Mouse (Mus musculus) stomach, embryonic 16.5 days (tissue): ENCODE measurements at regions not wholly inside any gene's neighbourhood (a gene's known extent, or its start where the extent isn't known, plus 50 kb on each side); places are given as distances from the start of the nearest gene placed in this dataset.
A peak's percentile ranks its signal among the peaks of the same experiment; 100 is the strongest.

Experiments
- ATAC-seq: fragments of 200-750 bp; cut with Nextera tagmentation; 2 replicates; pipeline ENCODE4 v1.8.0; 2017; ENCODE audit warnings: moderate number of reproducible peaks, moderate TSS enrichment; ENCODE audit not compliant: insufficient read depth, low FRiP score
- H3K27ac ChIP-seq: fragments of 300-500 bp; sonication (generic); 2 replicates; pipeline ENCODE4 v1.5.1; 2014; ENCODE audit warnings: low read length
- H3K27me3 ChIP-seq: fragments of 300-500 bp; sonication (generic); 2 replicates; pipeline ENCODE4 v1.6.1; 2014; ENCODE audit warnings: low read length, control low read depth, mixed read lengths; ENCODE audit not compliant: control insufficient read depth, insufficient read depth
- H3K36me3 ChIP-seq: fragments of 300-500 bp; sonication (generic); 2 replicates; pipeline ENCODE4 v1.6.1; 2014; ENCODE audit warnings: low read length; ENCODE audit not compliant: control insufficient read depth, insufficient read depth
- H3K4me1 ChIP-seq: fragments of 300-500 bp; sonication (generic); 2 replicates; pipeline ENCODE4 v1.6.1; 2014; ENCODE audit warnings: low read length, control low read depth, mixed read lengths; ENCODE audit not compliant: control insufficient read depth, insufficient read depth
- H3K4me2 ChIP-seq: fragments of 300-500 bp; sonication (generic); 2 replicates; pipeline ENCODE4 v1.6.1; 2014; ENCODE audit warnings: low read depth, low read length, mixed read lengths
- H3K4me3 ChIP-seq: fragments of 300-500 bp; sonication (generic); replicated peaks from 2 replicates; pipeline ENCODE4 v1.5.1; 2014; ENCODE audit warnings: mild to moderate bottlenecking, low read length
- H3K9ac ChIP-seq: fragments of 300-500 bp; sonication (generic); 2 replicates; pipeline ENCODE4 v1.6.1; 2014; ENCODE audit warnings: low read length
- H3K9me3 ChIP-seq: fragments of 300-500 bp; sonication (generic); replicated peaks from 2 replicates; pipeline ENCODE4 v1.6.1; 2016; ENCODE audit warnings: low read length, control low read depth; ENCODE audit not compliant: control insufficient read depth
- WGBS: fragments of 180-500 bp; shearing (Covaris S2); extraction: QIAGEN DNeasy Blood & Tissue Kit; methylation state at CpG from one replicate; pipeline ENCODE4 v1.1.7; 2014; 5-methylcytosine and 5-hydroxymethylcytosine counted together

- Histone ChIP-seq H3K4me2 (no peak overlapping the region), H3K4me3 (no peak overlapping the region), H3K27ac (no peak overlapping the region), H3K36me3 (no peaks in the 10 kb centered on the region), H3K9me3 (no peaks in the 10 kb centered on the region), H3K4me1 (no peaks in the 10 kb centered on the region), H3K9ac (no peak overlapping the region), H3K27me3 (no peaks in the 10 kb centered on the region)
- 74% methylated on average over 4 of the region's 4 CpGs for WGBS
- no peak for ATAC-seq
Observed at GRCm38 (mm10) chr12:92294887-92295286, 445.9 kb upstream of the Sel1l start.

- H3K4me1 ChIP-seq = no peaks in the 10 kb centered on the region
- H3K4me2 ChIP-seq = no peak overlapping the region
- no peaks in the 10 kb centered on the region for H3K27me3 ChIP-seq
- H3K27ac ChIP-seq = no peak overlapping the region
- no peaks in the 10 kb centered on the region for H3K36me3 ChIP-seq
- H3K9me3 ChIP-seq = no peaks in the 10 kb centered on the region
- H3K4me3 ChIP-seq = no peak overlapping the region
- no peak overlapping the region for H3K9ac ChIP-seq
- ATAC-seq = no peak
Observed at GRCm38 (mm10) chr12:92293341-92293720, 444.4 kb upstream of the Sel1l start.

GRCm38 (mm10) chr12:92292460-92293340 lies 443.7 kb upstream of the Sel1l start:
- no peak overlapping the region for H3K27ac ChIP-seq
- no peak for ATAC-seq
- 43% methylated on average over 11 of the region's 11 CpGs for WGBS
- H3K4me1 ChIP-seq = no peaks in the 10 kb centered on the region
- H3K9ac ChIP-seq = no peak overlapping the region
- H3K27me3 ChIP-seq = no peaks in the 10 kb centered on the region
- no peaks in the 10 kb centered on the region for H3K9me3 ChIP-seq
- no peaks in the 10 kb centered on the region for H3K36me3 ChIP-seq
- H3K4me3 ChIP-seq = no peak overlapping the region
- H3K4me2 ChIP-seq = no peak overlapping the region

- Histone ChIP-seq H3K9me3 (no peaks in the 10 kb centered on the region), H3K4me3 (no peak overlapping the region)
- WGBS = 90% methylated on average over 1 of the region's 1 CpGs
Observed at GRCm38 (mm10) chr12:92291490-92291889, 442.5 kb upstream of the Sel1l start.

GRCm38 (mm10) chr12:92285511-92285910 lies 436.6 kb upstream of the Sel1l start:
- ATAC-seq = no peak
- WGBS = 86% methylated on average over 5 of the region's 5 CpGs
- Histone ChIP-seq H3K9ac (no peak overlapping the region), H3K27ac (no peak overlapping the region), H3K36me3 (no peaks in the 10 kb centered on the region), H3K4me1 (no peaks in the 10 kb centered on the region), H3K4me2 (no peak overlapping the region), H3K4me3 (no peak overlapping the region), H3K9me3 (no peaks in the 10 kb centered on the region), H3K27me3 (no peaks in the 10 kb centered on the region)

More at GRCm38 (mm10) chr12:92291490-92291889, 442.5 kb upstream of the Sel1l start:
- no peaks in the 10 kb centered on the region for H3K4me1 ChIP-seq
- no peaks in the 10 kb centered on the region for H3K27me3 ChIP-seq
- H3K4me2 ChIP-seq = no peak overlapping the region
- no peak overlapping the region for H3K9ac ChIP-seq
- no peak overlapping the region for H3K27ac ChIP-seq
- ATAC-seq = no peak
- H3K36me3 ChIP-seq = no peaks in the 10 kb centered on the region

- WGBS = 54% methylated on average over 1 of the region's 1 CpGs
- Histone ChIP-seq H3K9ac (no peak overlapping the region), H3K4me1 (no peaks in the 10 kb centered on the region), H3K36me3 (no peaks in the 10 kb centered on the region), H3K4me3 (no peak overlapping the region), H3K27ac (no peak overlapping the region), H3K4me2 (no peak overlapping the region), H3K9me3 (no peaks in the 10 kb centered on the region), H3K27me3 (no peaks in the 10 kb centered on the region)
- ATAC-seq = no peak
Observed at GRCm38 (mm10) chr12:92280470-92280869, 431.5 kb upstream of the Sel1l start.

GRCm38 (mm10) chr12:92251962-92252361 lies 403.0 kb upstream of the Sel1l start:
- Histone ChIP-seq H3K9me3 (no peaks in the 10 kb centered on the region), H3K27me3 (no peaks in the 10 kb centered on the region)
- 72% methylated on average over 4 of the region's 4 CpGs for WGBS

GRCm38 (mm10) chr12:92246790-92247451 lies 398.0 kb upstream of the Sel1l start:
- no peaks in the 10 kb centered on the region for H3K27me3 ChIP-seq
- no peak overlapping the region for H3K9ac ChIP-seq
- H3K36me3 ChIP-seq = no peaks in the 10 kb centered on the region
- no peak overlapping the region for H3K4me2 ChIP-seq
- 47% methylated on average over 6 of the region's 6 CpGs for WGBS
- 0 out of 2 replicates have a peak, but pooled peaks have one; percentile 25 for ATAC-seq
- H3K9me3 ChIP-seq = no peaks in the 10 kb centered on the region
- no peak overlapping the region for H3K4me3 ChIP-seq
- no peaks in the 10 kb centered on the region for H3K4me1 ChIP-seq
- no peak overlapping the region for H3K27ac ChIP-seq

More at GRCm38 (mm10) chr12:92251962-92252361, 403.0 kb upstream of the Sel1l start:
- Histone ChIP-seq H3K36me3 (no peaks in the 10 kb centered on the region), H3K4me2 (no peak overlapping the region), H3K4me3 (no peak overlapping the region), H3K27ac (no peak overlapping the region), H3K4me1 (no peaks in the 10 kb centered on the region), H3K9ac (no peak overlapping the region)
- ATAC-seq = no peak

- no peak for ATAC-seq
- no peak overlapping the region for H3K4me3 ChIP-seq
- H3K4me2 ChIP-seq = no peak overlapping the region
- H3K27me3 ChIP-seq = no peaks in the 10 kb centered on the region
- WGBS = 61% methylated on average over 5 of the region's 5 CpGs
- no peaks in the 10 kb centered on the region for H3K4me1 ChIP-seq
- no peaks in the 10 kb centered on the region for H3K36me3 ChIP-seq
- H3K9ac ChIP-seq = no peak overlapping the region
- no peak overlapping the region for H3K27ac ChIP-seq
- no peaks in the 10 kb centered on the region for H3K9me3 ChIP-seq
Observed at GRCm38 (mm10) chr12:92239956-92240699, 391.2 kb upstream of the Sel1l start.
